Mouse (Mus musculus): ENCODE measurements around the gene Ptprs. TPM values are rescaled to one million over a fixed set of nuclear protein-coding genes. Genes with fewer than 3 reads are reported as not detected.

Ptprs gene
- total and polyA plus RNA-seq, 3 experiments, result 51.6 to 324 (median 80.9) TPM

DNA sequence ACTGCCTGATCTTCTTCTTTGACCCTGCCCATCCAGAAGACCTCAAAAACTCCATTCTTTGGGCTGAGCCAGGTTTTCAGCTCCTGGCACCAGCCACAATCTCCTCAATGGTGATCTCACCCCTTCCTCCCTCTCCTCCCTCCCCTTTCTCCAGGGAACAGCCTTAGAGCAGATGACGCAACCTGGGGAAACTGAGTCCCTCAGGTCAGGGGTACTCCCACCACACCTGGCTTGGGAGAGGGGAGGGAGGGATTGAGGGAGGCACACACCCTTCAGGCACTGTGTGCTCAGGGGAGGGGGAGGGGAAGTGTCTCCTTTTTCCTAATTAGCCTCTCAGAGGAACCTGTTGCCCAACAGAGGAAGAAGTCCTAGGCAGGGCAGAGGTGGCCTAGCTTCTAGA lies 6.4 kb upstream of the Ptprs start:
- H3K9me3 ChIP-seq (replicated peaks; ENCODE audit: insufficient read depth, low read length), result no peaks in the 10 kb centered on the region
- no peaks in the 10 kb centered on the region for H3K4me1 ChIP-seq (ENCODE audit: control insufficient read depth in 1 of 2, insufficient read depth in 2 of 2, low read length in 2 of 2)
- no peak for DNase-seq (ENCODE audit: low read depth, low spot score)
- no peaks in the 10 kb centered on the region for H3K79me2 ChIP-seq (ENCODE audit: control insufficient read depth, insufficient read depth, low read length, poor library complexity)
- TF ChIP-seq SIN3A (IDR thresholded peaks at IDR 0.05; ENCODE audit: low read length), result no peak
- no peak for TF ChIP-seq MXI1 (IDR thresholded peaks at IDR 0.05; ENCODE audit: low read depth, low read length)
- no peak for TF ChIP-seq NRF1 (IDR thresholded peaks at IDR 0.05; ENCODE audit: insufficient read depth, low read depth, low read length, poor library complexity, severe bottlenecking)
- TF ChIP-seq POLR2AphosphoS5 (IDR thresholded peaks at IDR 0.05; ENCODE audit: borderline replicate concordance, low read depth, low read length), result no peak
- TF ChIP-seq ZC3H11A (IDR thresholded peaks at IDR 0.05; ENCODE audit: low read depth, low read length), result no peak
- no peak overlapping the region for H3K4me3 ChIP-seq (ENCODE audit: control insufficient read depth in 1 of 2, insufficient read depth in 1 of 2, low read depth in 2 of 2, low read length in 2 of 2)
- H3K36me3 ChIP-seq (ENCODE audit: control insufficient read depth in 1 of 2, insufficient read depth in 2 of 2, low read length in 2 of 2), result no peaks in the 10 kb centered on the region
- H3K9ac ChIP-seq (ENCODE audit: control insufficient read depth, low read depth, low read length, poor library complexity, severe bottlenecking), result no peak overlapping the region
- no peak overlapping the region for H3K27ac ChIP-seq (ENCODE audit: control insufficient read depth, low read depth, low read length)
- H3K27me3 ChIP-seq (ENCODE audit: control insufficient read depth in 1 of 2, insufficient read depth in 2 of 2, low read length in 2 of 2), result no peaks in the 10 kb centered on the region

DNA sequence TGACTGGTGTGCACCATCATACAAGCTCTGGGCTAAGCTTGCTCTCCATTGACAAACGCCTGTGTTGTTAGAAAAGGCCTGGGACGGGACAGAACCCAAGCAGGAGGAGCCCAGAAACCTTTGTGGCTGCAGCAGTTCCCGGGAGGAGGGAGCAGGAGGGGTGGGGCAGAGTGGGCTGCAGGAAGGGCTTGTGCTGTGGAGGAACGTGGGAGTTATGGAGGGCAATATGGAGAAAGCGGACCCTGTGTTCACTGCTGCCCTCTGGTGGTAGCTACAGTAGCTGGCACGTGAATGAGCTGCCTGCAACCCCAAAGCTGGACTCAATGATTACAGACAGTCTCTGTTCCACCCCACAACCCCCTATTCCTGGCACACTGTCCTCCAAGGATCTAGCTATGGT lies 3.1 kb upstream of the Ptprs start:
- DNase-seq (ENCODE audit: low read depth, low spot score), result peak; percentile 86
- Histone ChIP-seq H3K4me1 (ENCODE audit: control insufficient read depth in 1 of 2, insufficient read depth in 2 of 2, low read length in 2 of 2) (peaks cover 0 to 7% of the 10 kb centered on the region in 2 experiments; a peak in 2 of 4 replicates), H3K27me3 (ENCODE audit: control insufficient read depth in 1 of 2, insufficient read depth in 2 of 2, low read length in 2 of 2) (no peaks in the 10 kb centered on the region)

DNA sequence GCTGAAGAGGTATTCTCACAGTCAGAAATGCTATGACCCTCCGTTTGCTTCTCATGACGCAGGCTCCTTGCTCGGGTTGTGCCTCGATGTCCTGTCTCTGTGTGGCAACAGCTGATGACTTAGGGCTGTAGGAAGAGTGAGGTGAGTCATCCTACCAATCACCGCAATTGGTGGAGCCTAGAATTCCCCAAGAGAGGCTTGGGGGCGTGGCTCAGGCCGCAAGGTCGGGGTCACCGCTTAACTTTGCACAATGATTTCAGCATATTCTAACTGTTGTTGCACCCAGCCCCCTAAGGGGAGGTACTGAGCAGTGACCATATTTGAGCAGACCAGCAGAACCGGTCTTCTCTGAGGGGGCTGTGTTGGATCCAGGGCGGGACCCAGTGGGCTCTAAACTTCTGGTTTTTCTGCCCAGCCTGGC lies 1.9 kb upstream of the Ptprs start:
- H3K4me3 ChIP-seq (ENCODE audit: control insufficient read depth in 1 of 2, insufficient read depth in 1 of 2, low read depth in 2 of 2, low read length in 2 of 2), result no peak overlapping the region
- H3K27ac ChIP-seq (ENCODE audit: control insufficient read depth, low read depth, low read length), result no peak overlapping the region
- H3K9ac ChIP-seq (ENCODE audit: control insufficient read depth, low read depth, low read length, poor library complexity, severe bottlenecking), result no peak overlapping the region
- H3K4me1 ChIP-seq (ENCODE audit: control insufficient read depth in 1 of 2, insufficient read depth in 2 of 2, low read length in 2 of 2), result peaks cover 2 to 17% of the 10 kb centered on the region in 2 experiments; a peak in 3 of 4 replicates
- H3K36me3 ChIP-seq (ENCODE audit: control insufficient read depth in 1 of 2, insufficient read depth in 2 of 2, low read length in 2 of 2), result no peaks in the 10 kb centered on the region
- TF ChIP-seq E2F4 (IDR thresholded peaks at IDR 0.05; ENCODE audit: borderline replicate concordance, low read depth, low read length), result no peak
- TF ChIP-seq USF2 (IDR thresholded peaks at IDR 0.05; ENCODE audit: borderline replicate concordance in 1 of 2, insufficient read depth in 1 of 2, low read depth in 1 of 2, low read length in 2 of 2), result no peak
- no peak for TF ChIP-seq HCFC1 (IDR thresholded peaks at IDR 0.05; ENCODE audit: low read depth, low read length)
- peaks cover 22% of the 10 kb centered on the region for H3K79me2 ChIP-seq (ENCODE audit: control insufficient read depth, insufficient read depth, low read length, poor library complexity)
- no peak for DNase-seq (ENCODE audit: low read depth, low spot score)
- no peaks in the 10 kb centered on the region for H3K9me3 ChIP-seq (replicated peaks; ENCODE audit: insufficient read depth, low read length)
- H3K27me3 ChIP-seq (ENCODE audit: control insufficient read depth in 1 of 2, insufficient read depth in 2 of 2, low read length in 2 of 2), result no peaks in the 10 kb centered on the region

More for the DNA sequence above, 3.1 kb upstream of the Ptprs start:
- Histone ChIP-seq H3K9me3 (replicated peaks; ENCODE audit: insufficient read depth, low read length) (no peaks in the 10 kb centered on the region), H3K9ac (ENCODE audit: control insufficient read depth, low read depth, low read length, poor library complexity, severe bottlenecking) (peak overlapping the region; percentile 47), H3K79me2 (ENCODE audit: control insufficient read depth, insufficient read depth, low read length, poor library complexity) (peaks cover 13% of the 10 kb centered on the region), H3K27ac (ENCODE audit: control insufficient read depth, low read depth, low read length) (no peak overlapping the region), H3K36me3 (ENCODE audit: control insufficient read depth in 1 of 2, insufficient read depth in 2 of 2, low read length in 2 of 2) (no peaks in the 10 kb centered on the region), H3K4me3 (ENCODE audit: control insufficient read depth in 1 of 2, insufficient read depth in 1 of 2, low read depth in 2 of 2, low read length in 2 of 2) (no peak overlapping the region)
- TF ChIP-seq RAD21 (IDR thresholded peaks at IDR 0.05; ENCODE audit: low read depth, low read length) (peak; percentile 68), JUND (IDR thresholded peaks at IDR 0.05; ENCODE audit: low read depth, low read length) (no peak), ETS1 (IDR thresholded peaks at IDR 0.05; ENCODE audit: low read depth, low read length) (no peak), TBP (IDR thresholded peaks at IDR 0.05; ENCODE audit: low read depth, low read length) (no peak), CTCF (IDR thresholded peaks at IDR 0.05 in 2 of 3, conservative IDR thresholded peaks at IDR 0.05 in 1 of 3; ENCODE audit: control insufficient read depth in 1 of 3, insufficient read depth in 1 of 3, low read depth in 2 of 3, low read length in 3 of 3, poor library complexity in 1 of 3, severe bottlenecking in 1 of 3) (peak; percentile 90 to 97 (median 96)), ZC3H11A (IDR thresholded peaks at IDR 0.05; ENCODE audit: low read depth, low read length) (peak; percentile 64), E2F4 (IDR thresholded peaks at IDR 0.05; ENCODE audit: borderline replicate concordance, low read depth, low read length) (no peak), MXI1 (IDR thresholded peaks at IDR 0.05; ENCODE audit: low read depth, low read length) (peak; percentile 65; the same call in 1 of the 2 replicates), USF1 (IDR thresholded peaks at IDR 0.05; ENCODE audit: low read depth, low read length) (peak; percentile 62), USF2 (IDR thresholded peaks at IDR 0.05; ENCODE audit: borderline replicate concordance in 1 of 2, insufficient read depth in 1 of 2, low read depth in 1 of 2, low read length in 2 of 2) (0 out of 4 replicates have a peak, but pooled peaks of 1 of the 2 experiments have one; percentile 20), SIN3A (IDR thresholded peaks at IDR 0.05; ENCODE audit: low read length) (peak; percentile 39; the same call in 1 of the 2 replicates), MYC (IDR thresholded peaks at IDR 0.05; ENCODE audit: low read depth, low read length) (peak; percentile 94), MEF2A (IDR thresholded peaks at IDR 0.05; ENCODE audit: extremely low read depth, insufficient replicate concordance, low read depth, low read length, poor library complexity, severe bottlenecking) (no peak), SMC3 (IDR thresholded peaks at IDR 0.05; ENCODE audit: low read depth, low read length) (peak; percentile 91), BHLHE40 (IDR thresholded peaks at IDR 0.05; ENCODE audit: borderline replicate concordance, low read depth, low read length) (peak; percentile 95), POLR2AphosphoS5 (IDR thresholded peaks at IDR 0.05; ENCODE audit: borderline replicate concordance, low read depth, low read length) (no peak), CHD2 (IDR thresholded peaks at IDR 0.05; ENCODE audit: low read length) (no peak), MAX (IDR thresholded peaks at IDR 0.05; ENCODE audit: low read length) (peak; percentile 86), EP300 (IDR thresholded peaks at IDR 0.05; ENCODE audit: low read depth in 1 of 2, low read length in 2 of 2) (no peak)
